Mouse (Mus musculus): ENCODE results near the gene Rassf9. TPM values are rescaled to one million over a fixed set of nuclear protein-coding genes. Genes with fewer than 3 reads are reported as not detected.

Gene Rassf9
- polyA plus RNA-seq (2012; ENCODE audit: insufficient read depth, insufficient read length, missing spikeins), result not detected in 2 replicates

GRCm38 (mm10) chr10:102511807-102512461 lies at the start of gene Rassf9:
Rassf9 (plus strand) TSS chr10:102512222.
- TF ChIP-seq CTCF (IDR thresholded peaks at IDR 0.05; ENCODE audit: low read depth, low read length), result no peak
- TF ChIP-seq POLR2A (IDR thresholded peaks at IDR 0.05; ENCODE audit: borderline replicate concordance, low read depth, low read length), result no peak
- Histone ChIP-seq H3K4me3 (ENCODE audit: insufficient read depth, low read length) (no peak within 1 kb of the TSS), H3K27ac (ENCODE audit: insufficient read depth, low read depth, low read length) (no peak within 1 kb of the TSS), H3K4me1 (ENCODE audit: control insufficient read depth, insufficient read depth, low read length) (no peaks in the 10 kb centered on the region)

- TF ChIP-seq POLR2A (IDR thresholded peaks at IDR 0.05; ENCODE audit: borderline replicate concordance, low read depth, low read length), result no peak
- TF ChIP-seq CTCF (IDR thresholded peaks at IDR 0.05; ENCODE audit: low read depth, low read length), result no peak
- Histone ChIP-seq H3K4me1 (ENCODE audit: control insufficient read depth, insufficient read depth, low read length) (no peaks in the 10 kb centered on the region), H3K27ac (ENCODE audit: insufficient read depth, low read depth, low read length) (no peak overlapping the region), H3K4me3 (ENCODE audit: insufficient read depth, low read length) (no peak overlapping the region)
Measured at GRCm38 (mm10) chr10:102469412-102469811, 42.6 kb upstream of the Rassf9 start.

GRCm38 (mm10) chr10:102490386-102490785 lies 21.6 kb upstream of the Rassf9 start, which contains the start of gene Nts:
Nts (minus strand) TSS chr10:102490486.
- no peaks in the 10 kb centered on the region for H3K4me1 ChIP-seq (ENCODE audit: control insufficient read depth, insufficient read depth, low read length)
- H3K27ac ChIP-seq (ENCODE audit: insufficient read depth, low read depth, low read length), result no peak within 1 kb of the TSS
- TF ChIP-seq POLR2A (IDR thresholded peaks at IDR 0.05; ENCODE audit: borderline replicate concordance, low read depth, low read length) (no peak), CTCF (IDR thresholded peaks at IDR 0.05; ENCODE audit: low read depth, low read length) (no peak)
- no peak within 1 kb of the TSS for H3K4me3 ChIP-seq (ENCODE audit: insufficient read depth, low read length)

- H3K27ac ChIP-seq (ENCODE audit: insufficient read depth, low read depth, low read length), result no peak overlapping the region
- no peaks in the 10 kb centered on the region for H3K4me1 ChIP-seq (ENCODE audit: control insufficient read depth, insufficient read depth, low read length)
- no peak overlapping the region for H3K4me3 ChIP-seq (ENCODE audit: insufficient read depth, low read length)
- TF ChIP-seq CTCF (IDR thresholded peaks at IDR 0.05; ENCODE audit: low read depth, low read length) (no peak), POLR2A (IDR thresholded peaks at IDR 0.05; ENCODE audit: borderline replicate concordance, low read depth, low read length) (no peak)
Measured at GRCm38 (mm10) chr10:102491792-102492191, 20.2 kb upstream of the Rassf9 start.

- TF ChIP-seq CTCF (IDR thresholded peaks at IDR 0.05; ENCODE audit: low read depth, low read length), result no peak
- no peak for TF ChIP-seq POLR2A (IDR thresholded peaks at IDR 0.05; ENCODE audit: borderline replicate concordance, low read depth, low read length)
- H3K27ac ChIP-seq (ENCODE audit: insufficient read depth, low read depth, low read length), result no peak overlapping the region
- no peak overlapping the region for H3K4me3 ChIP-seq (ENCODE audit: insufficient read depth, low read length)
Measured at GRCm38 (mm10) chr10:102498754-102499153, 13.3 kb upstream of the Rassf9 start.

GRCm38 (mm10) chr10:102507386-102507785 lies 4.6 kb upstream of the Rassf9 start:
- Histone ChIP-seq H3K27ac (ENCODE audit: insufficient read depth, low read depth, low read length) (no peak overlapping the region), H3K4me1 (ENCODE audit: control insufficient read depth, insufficient read depth, low read length) (no peaks in the 10 kb centered on the region), H3K4me3 (ENCODE audit: insufficient read depth, low read length) (no peak overlapping the region)
- TF ChIP-seq CTCF (IDR thresholded peaks at IDR 0.05; ENCODE audit: low read depth, low read length), result no peak

More at GRCm38 (mm10) chr10:102498754-102499153, 13.3 kb upstream of the Rassf9 start:
- no peaks in the 10 kb centered on the region for H3K4me1 ChIP-seq (ENCODE audit: control insufficient read depth, insufficient read depth, low read length)

- Histone ChIP-seq H3K4me3 (ENCODE audit: insufficient read depth, low read length) (no peak overlapping the region), H3K27ac (ENCODE audit: insufficient read depth, low read depth, low read length) (no peak overlapping the region), H3K4me1 (ENCODE audit: control insufficient read depth, insufficient read depth, low read length) (no peaks in the 10 kb centered on the region)
- TF ChIP-seq CTCF (IDR thresholded peaks at IDR 0.05; ENCODE audit: low read depth, low read length), result no peak
- no peak for TF ChIP-seq POLR2A (IDR thresholded peaks at IDR 0.05; ENCODE audit: borderline replicate concordance, low read depth, low read length)
Measured at GRCm38 (mm10) chr10:102511461-102511806, 588 bp upstream of the Rassf9 start.

- Histone ChIP-seq H3K27ac (ENCODE audit: insufficient read depth, low read depth, low read length) (no peak overlapping the region), H3K4me3 (ENCODE audit: insufficient read depth, low read length) (no peak overlapping the region), H3K4me1 (ENCODE audit: control insufficient read depth, insufficient read depth, low read length) (no peaks in the 10 kb centered on the region)
- TF ChIP-seq CTCF (IDR thresholded peaks at IDR 0.05; ENCODE audit: low read depth, low read length), result no peak
- no peak for TF ChIP-seq POLR2A (IDR thresholded peaks at IDR 0.05; ENCODE audit: borderline replicate concordance, low read depth, low read length)
Measured at GRCm38 (mm10) chr10:102514159-102514558, 2.1 kb downstream of the Rassf9 start.

GRCm38 (mm10) chr10:102527901-102528300 lies 15.9 kb downstream of the Rassf9 start:
- Histone ChIP-seq H3K4me1 (ENCODE audit: control insufficient read depth, insufficient read depth, low read length) (no peaks in the 10 kb centered on the region), H3K27ac (ENCODE audit: insufficient read depth, low read depth, low read length) (no peak overlapping the region), H3K4me3 (ENCODE audit: insufficient read depth, low read length) (no peak overlapping the region)
- TF ChIP-seq POLR2A (IDR thresholded peaks at IDR 0.05; ENCODE audit: borderline replicate concordance, low read depth, low read length), result no peak
- TF ChIP-seq CTCF (IDR thresholded peaks at IDR 0.05; ENCODE audit: low read depth, low read length), result no peak

- Histone ChIP-seq H3K4me3 (ENCODE audit: insufficient read depth, low read length) (no peak overlapping the region), H3K4me1 (ENCODE audit: control insufficient read depth, insufficient read depth, low read length) (no peaks in the 10 kb centered on the region), H3K27ac (ENCODE audit: insufficient read depth, low read depth, low read length) (no peak overlapping the region)
- TF ChIP-seq POLR2A (IDR thresholded peaks at IDR 0.05; ENCODE audit: borderline replicate concordance, low read depth, low read length) (no peak), CTCF (IDR thresholded peaks at IDR 0.05; ENCODE audit: low read depth, low read length) (no peak)
Measured at GRCm38 (mm10) chr10:102553941-102554340, 41.9 kb downstream of the Rassf9 start.

Data from bone marrow macrophage, adult 2 months (primary cell).